Mouse (Mus musculus) embryonic stem cell, embryonic (primary cell): Measurements from ENCODE around the gene Plp2.

ENCODE experiments used
- CTCF ChIA-PET, 4 experiments: fragments of 300-600 bp in 2 of 4; fragments of 350-600 bp in 2 of 4; sonication (Branson Sonifier 250); formaldehyde crosslinking; loops; one replicate each; lab custom pipeline; 2022; ENCODE audit warnings: inconsistent platforms in 2 of 4; lab: Charles Lee
- POLR2A ChIA-PET, 4 experiments: fragments of 300-600 bp in 2 of 4; fragments of 350-600 bp in 2 of 4; sonication (Branson Sonifier 250); formaldehyde crosslinking; loops; one replicate each; lab custom pipeline; 2022; ENCODE audit warnings: antibody characterized with exemption in 4 of 4, inconsistent platforms in 1 of 4; lab: Charles Lee

The Plp2 gene

GRCm38 (mm10) chrX:7670921-7671623, at the start of gene Plp2:
Gene Plp2 (minus strand): TSS chrX:7671390.
- ChIA-PET POLR2A (interaction anchor here (0.7 to 3.2 kb wide), 23 partner anchors 8 to 331 kb away, joined by 3 to 27 read pairs (median 4); partner anchors contain the start of genes Prickle3 (in 2 of the 4), Gm45208 (in 1 of the 4) and Gpkow (in 1 of the 4)), CTCF (interaction anchor here in 2 of 4 experiments (0.8 to 1.7 kb wide), 4 partner anchors 9 to 26 kb away, joined by 3 to 6 read pairs (median 4); no protein-coding TSS in a partner anchor)

GRCm38 (mm10) chrX:7716058-7716457, 44.9 kb upstream of the Plp2 start:
- POLR2A ChIA-PET = interaction anchor here in 2 of 4 experiments (1.2 to 5.1 kb wide), 7 partner anchors 10 to 293 kb away, joined by 3 to 60 read pairs (median 12); partner anchors contain the start of gene Praf2 (in 2 of the 2)

DNA sequence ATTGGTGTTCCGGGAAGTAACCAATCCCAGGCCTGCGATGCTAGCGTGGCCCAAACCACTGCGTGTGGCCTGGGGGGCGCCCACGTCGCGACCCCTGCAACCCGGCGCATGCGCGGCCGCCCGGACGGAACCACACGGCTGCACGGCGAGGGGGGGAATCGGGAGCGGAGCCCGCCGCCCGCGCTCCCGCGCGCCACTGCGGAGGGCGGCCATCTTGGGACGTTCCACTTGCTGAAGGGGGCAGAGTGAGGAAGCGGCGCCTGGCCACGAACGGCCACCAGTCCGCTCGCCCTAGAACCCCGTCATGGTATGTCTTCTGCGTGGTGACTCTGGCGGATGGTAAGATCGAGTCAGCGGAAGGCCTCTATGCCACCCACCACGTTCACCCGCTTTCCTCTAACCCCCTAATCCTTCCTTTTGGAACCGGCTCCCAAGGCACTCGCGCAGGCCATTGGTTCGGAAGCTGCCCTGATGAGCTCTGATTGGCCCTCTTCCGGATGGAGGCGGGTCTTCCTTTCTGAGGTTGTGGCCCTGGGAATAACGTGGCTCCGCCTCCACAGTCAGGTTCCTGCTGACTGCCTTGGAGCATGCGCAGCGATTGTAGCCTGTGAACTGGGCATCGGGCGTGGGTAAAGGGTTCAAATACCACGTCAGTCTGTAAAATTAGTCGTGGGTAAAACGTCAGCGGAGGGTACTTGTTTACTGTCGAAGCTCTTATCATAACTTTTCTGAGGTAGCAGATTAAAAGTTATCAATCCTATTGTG, 43.1 kb upstream of the Plp2 start, which contains the start of gene Wdr45:
Gene Wdr45, plus strand, starts transcription at position 199 of the 765 bp plus-strand sequence.
- CTCF ChIA-PET = interaction anchor here in 1 of 4 experiments (0.5 to 2.2 kb wide), 4 partner anchors 35 to 449 kb away, joined by 3 to 8 read pairs (median 4); no protein-coding TSS in a partner anchor
- POLR2A ChIA-PET = interaction anchor here in 2 of 4 experiments (0.5 to 5.1 kb wide), 29 partner anchors 10 to 525 kb away, joined by 3 to 60 read pairs (median 3); partner anchors contain the start of genes Praf2 (in 2 of the 2), Ccdc120 (in 1 of the 2), Foxp3 (in 1 of the 2) and Gpkow (in 1 of the 2)

More at GRCm38 (mm10) chrX:7716058-7716457, 44.9 kb upstream of the Plp2 start:
- CTCF ChIA-PET = interaction anchor here in 2 of 4 experiments (0.6 to 0.7 kb wide), 2 partner anchors 95 to 290 kb away, joined by 3 to 4 read pairs; no protein-coding TSS in a partner anchor

DNA sequence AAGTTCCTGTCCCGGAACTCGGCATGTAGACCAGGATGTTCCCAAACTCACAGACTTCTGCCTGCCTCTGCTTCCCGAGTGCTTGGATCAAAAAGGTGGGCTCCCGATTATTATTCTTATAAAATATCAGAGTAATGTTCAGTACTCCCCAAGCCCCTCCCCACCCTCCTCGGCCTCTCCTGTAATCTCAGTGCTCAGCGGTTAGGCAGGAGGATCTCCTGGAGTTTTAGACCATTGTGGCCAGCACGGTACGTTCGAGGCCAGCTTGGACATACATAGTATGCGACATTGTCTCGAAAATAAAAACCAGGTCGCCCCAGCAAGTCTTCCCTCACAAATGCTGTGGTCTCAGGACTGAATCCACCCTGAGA, 42.6 kb upstream of the Plp2 start:
- CTCF ChIA-PET = interaction anchor here in 1 of 4 experiments (0.5 to 2.2 kb wide), 4 partner anchors 34 to 450 kb away, joined by 3 to 8 read pairs (median 4); no protein-coding TSS in a partner anchor
- POLR2A ChIA-PET = interaction anchor here in 2 of 4 experiments (0.6 to 5.1 kb wide), 22 partner anchors 11 to 525 kb away, joined by 3 to 60 read pairs (median 4); partner anchors contain the start of genes Praf2 (in 2 of the 2), Ccdc120 (in 1 of the 2), Foxp3 (in 1 of the 2) and Gpkow (in 1 of the 2)

DNA sequence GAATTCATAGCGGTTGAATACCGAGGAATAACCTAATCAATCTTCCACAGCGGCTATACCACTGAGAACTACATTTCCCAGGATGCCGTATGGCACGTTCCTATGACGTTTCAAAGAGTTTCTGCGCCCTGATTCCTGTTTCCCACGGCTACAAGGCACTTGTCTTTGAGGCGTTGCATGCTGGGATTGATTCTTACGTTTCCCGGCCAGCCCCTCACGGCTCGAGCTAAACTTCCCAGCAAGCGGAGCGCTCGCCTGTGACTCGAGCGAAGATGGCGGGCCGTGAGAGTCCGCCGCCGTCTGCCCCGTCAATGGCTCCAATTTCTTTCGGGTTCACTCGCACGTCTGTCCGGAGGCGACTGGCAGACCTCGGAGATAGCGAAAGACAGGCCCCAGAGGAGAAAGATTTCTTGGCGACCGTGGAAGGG, 25.8 kb upstream of the Plp2 start, which contains the start of gene Gpkow:
Gene Gpkow, plus strand, starts transcription at position 178 of the 428 bp plus-strand sequence.
- ChIA-PET POLR2A (interaction anchor here (0.6 to 1.9 kb wide), 20 partner anchors 9 to 495 kb away, joined by 3 to 11 read pairs (median 4); partner anchors contain the start of genes Ccdc22 (in 1 of the 4), Foxp3 (in 1 of the 4), Gm45208 (in 1 of the 4) and Plp2 (in 1 of the 4)), CTCF (interaction anchor here in 1 of 4 experiments (0.9 to 1.9 kb wide), 3 partner anchors 17 to 51 kb away, joined by 3 to 5 read pairs (median 4); no protein-coding TSS in a partner anchor)

- POLR2A ChIA-PET = interaction anchor here (0.6 to 1.9 kb wide), 18 partner anchors 8 to 496 kb away, joined by 3 to 11 read pairs (median 3); partner anchors contain the start of genes Ccdc22 (in 1 of the 4), Foxp3 (in 1 of the 4), Plp2 (in 1 of the 4) and Ppp1r3f (in 1 of the 4)
- CTCF ChIA-PET = interaction anchor here in 1 of 4 experiments (0.9 to 1.9 kb wide), 3 partner anchors 17 to 51 kb away, joined by 3 to 5 read pairs (median 4); no protein-coding TSS in a partner anchor
These were observed 25.3 kb upstream of the Plp2 start for GRCm38 (mm10) chrX:7696520-7696919.

- POLR2A ChIA-PET = interaction anchor here in 3 of 4 experiments (0.6 to 1.5 kb wide), 8 partner anchors 10 to 326 kb away, joined by 3 to 6 read pairs (median 4); partner anchors contain the start of genes Otud5 (in 1 of the 3) and Ppp1r3f (in 1 of the 3)
- CTCF ChIA-PET = interaction anchor here (0.6 to 1.5 kb wide), 23 partner anchors 13 to 320 kb away, joined by 3 to 10 read pairs (median 3); partner anchors contain the start of genes Gm45208 (in 1 of the 4) and Praf2 (in 1 of the 4)
These were observed 21.7 kb upstream of the Plp2 start for GRCm38 (mm10) chrX:7692862-7693261.

GRCm38 (mm10) chrX:7690486-7690885, 19.3 kb upstream of the Plp2 start:
- CTCF ChIA-PET = no interaction called here
- POLR2A ChIA-PET = interaction anchor here in 1 of 4 experiments (0.7 kb wide), 1 partner anchor 99 kb away, joined by 3 read pairs; no protein-coding TSS in a partner anchor

DNA sequence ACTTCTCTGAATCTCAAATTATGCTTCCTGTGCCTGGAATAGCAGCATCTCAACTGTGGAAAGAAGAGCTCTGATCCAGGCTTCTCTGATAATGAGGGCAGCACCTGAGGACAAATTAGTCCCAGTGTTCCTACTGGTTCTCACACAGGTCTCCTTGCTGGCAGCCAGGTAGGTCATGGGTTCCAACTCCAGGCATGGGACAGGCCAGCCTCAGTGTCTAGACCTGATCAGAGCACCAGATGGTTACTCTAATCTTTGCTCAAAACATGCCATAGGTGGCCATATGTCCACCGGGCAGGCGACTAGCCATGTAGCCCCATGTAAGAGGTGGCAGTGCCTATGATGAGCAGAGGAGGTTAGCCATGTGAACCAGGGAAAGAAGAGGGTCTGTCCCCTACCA, 17.1 kb upstream of the Plp2 start:
- ChIA-PET CTCF (no interaction called here), POLR2A (interaction anchor here in 1 of 4 experiments (1.0 kb wide), 1 partner anchor 8 kb away, joined by 3 read pairs; the partner anchor contains the start of gene Gpkow)

DNA sequence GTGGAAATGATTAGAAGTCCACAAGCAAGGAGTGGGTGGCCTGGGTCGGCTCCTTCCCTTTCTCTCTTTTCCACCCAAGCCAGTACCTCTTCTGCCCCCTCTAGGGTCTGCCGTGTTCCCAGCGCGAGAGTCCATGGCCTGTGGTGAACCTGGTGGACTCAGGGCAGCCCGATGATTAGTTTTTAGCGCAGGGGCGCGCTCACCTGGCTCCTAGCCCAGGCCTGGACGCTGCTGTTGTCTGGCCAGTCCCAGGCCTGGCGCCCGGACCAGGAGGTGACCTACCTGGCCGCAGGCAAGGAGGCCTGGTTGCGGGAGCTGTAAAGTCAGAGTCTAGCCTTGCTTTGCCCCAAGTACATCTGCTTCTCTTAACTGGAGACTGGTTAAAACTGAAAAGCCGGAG, 9.7 kb upstream of the Plp2 start, which contains the start of gene Magix:
Gene Magix, minus strand, starts transcription at position 388 of the 400 bp plus-strand sequence.
- ChIA-PET CTCF (no interaction called here), POLR2A (no interaction called here)

DNA sequence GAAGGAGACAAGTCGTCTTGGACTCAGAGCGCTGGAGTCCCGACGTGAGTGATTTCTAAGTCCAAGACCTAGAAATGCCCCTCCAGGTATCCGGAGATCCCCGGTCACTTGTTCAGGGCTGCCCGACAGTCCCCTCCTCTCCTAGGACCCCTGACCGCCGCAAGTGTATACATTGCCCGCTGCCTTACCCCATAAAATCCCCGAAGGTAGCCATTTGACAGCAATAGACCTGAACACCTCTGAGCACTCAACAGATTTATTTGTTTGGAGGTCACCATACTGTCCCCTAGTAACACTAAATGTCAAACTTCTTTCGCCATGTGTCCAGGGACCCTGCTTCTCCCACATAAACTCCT, 8.8 kb upstream of the Plp2 start:
- CTCF ChIA-PET = interaction anchor here in 3 of 4 experiments (0.6 to 1.4 kb wide), 13 partner anchors 9 to 259 kb away, joined by 3 to 10 read pairs (median 5); partner anchors contain the start of genes Gpkow (in 1 of the 3), Plp2 (in 1 of the 3) and Wdr45 (in 1 of the 3)
- POLR2A ChIA-PET = interaction anchor here in 3 of 4 experiments (0.9 to 1.4 kb wide), 12 partner anchors 9 to 268 kb away, joined by 3 to 7 read pairs (median 3); partner anchors contain the start of genes Gpkow (in 2 of the 3) and Hdac6 (in 1 of the 3)

- CTCF ChIA-PET = interaction anchor here in 3 of 4 experiments (0.5 to 1.4 kb wide), 15 partner anchors 8 to 258 kb away, joined by 3 to 10 read pairs (median 5); partner anchors contain the start of genes Gpkow (in 1 of the 3), Plp2 (in 1 of the 3) and Wdr45 (in 1 of the 3)
These were observed 8.3 kb upstream of the Plp2 start for GRCm38 (mm10) chrX:7679405-7680056.

DNA sequence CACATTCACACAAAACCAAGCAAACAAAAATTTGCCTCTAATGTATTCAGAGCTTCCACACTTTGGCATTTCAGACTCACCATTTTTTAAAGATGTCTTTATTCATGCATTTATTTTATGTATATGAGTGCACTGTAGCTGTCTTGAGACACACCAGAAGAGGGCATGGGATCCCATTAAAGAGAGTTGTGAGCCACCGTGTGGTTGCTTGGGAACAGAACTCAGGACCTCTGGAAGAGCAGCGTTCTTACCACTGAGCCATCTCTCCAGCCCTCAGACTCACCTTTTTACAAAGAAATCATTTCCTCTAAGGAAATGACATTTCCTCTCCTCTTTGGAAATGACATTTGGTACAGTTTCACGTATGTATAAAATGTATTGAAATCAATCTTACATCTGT, 7.8 kb upstream of the Plp2 start:
- POLR2A ChIA-PET = interaction anchor here in 3 of 4 experiments (0.5 to 1.4 kb wide), 14 partner anchors 8 to 116 kb away, joined by 3 to 7 read pairs (median 3); partner anchors contain the start of genes Gpkow (in 2 of the 3) and Prickle3 (in 1 of the 3)
- CTCF ChIA-PET = interaction anchor here in 2 of 4 experiments (0.5 to 1.4 kb wide), 11 partner anchors 8 to 258 kb away, joined by 3 to 10 read pairs (median 5); partner anchors contain the start of genes Gpkow (in 1 of the 2), Plp2 (in 1 of the 2) and Wdr45 (in 1 of the 2)

More at GRCm38 (mm10) chrX:7679405-7680056, 8.3 kb upstream of the Plp2 start:
- POLR2A ChIA-PET = interaction anchor here in 3 of 4 experiments (0.5 to 1.4 kb wide), 15 partner anchors 9 to 268 kb away, joined by 3 to 7 read pairs (median 3); partner anchors contain the start of genes Gpkow (in 2 of the 3), Hdac6 (in 1 of the 3) and Prickle3 (in 1 of the 3)

DNA sequence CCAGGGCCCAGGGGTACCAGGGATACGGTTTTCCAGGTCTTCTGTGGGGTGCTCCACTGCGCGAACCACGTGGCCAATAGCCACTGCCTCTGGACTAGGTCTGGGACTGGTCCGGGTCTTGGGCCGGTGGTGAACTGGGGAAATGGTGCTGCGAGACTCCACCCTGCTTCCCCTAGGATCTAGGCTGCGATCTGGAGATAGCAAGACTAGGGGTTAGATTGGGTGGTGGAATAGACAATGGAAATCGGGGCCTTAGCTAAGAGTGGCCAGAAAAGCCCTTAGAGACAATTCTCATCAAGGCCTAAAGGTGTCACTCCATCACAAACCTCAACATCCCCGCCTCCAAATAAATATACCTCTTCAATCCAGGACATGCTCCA, 3.8 kb upstream of the Plp2 start:
- ChIA-PET CTCF (interaction anchor here in 3 of 4 experiments (0.6 to 2.1 kb wide), 9 partner anchors 12 to 101 kb away, joined by 4 to 11 read pairs (median 5); partner anchors contain the start of genes Ppp1r3f (in 1 of the 3) and Wdr45 (in 1 of the 3)), POLR2A (interaction anchor here in 3 of 4 experiments (0.6 to 3.7 kb wide), 34 partner anchors 8 to 515 kb away, joined by 3 to 23 read pairs (median 4); partner anchors contain the start of genes Gpkow (in 2 of the 3), Prickle3 (in 2 of the 3), Wdr45 (in 2 of the 3) and Clcn5 (in 1 of the 3))
